Mouse (Mus musculus) bone marrow macrophage, adult 2 months (primary cell): ENCODE data around the gene Ndfip2.

Experiments used
- CTCF ChIP-seq: IDR thresholded peaks from 2 replicates; pipeline ENCODE4 v1.5.1; 2012; ENCODE audit warnings: low read depth, mild to moderate bottlenecking, low read length, moderate library complexity
- POLR2A ChIP-seq: IDR thresholded peaks from 2 replicates; pipeline ENCODE4 v1.6.1; 2012; ENCODE audit warnings: mild to moderate bottlenecking, low read depth, low read length, borderline replicate concordance

DNA sequence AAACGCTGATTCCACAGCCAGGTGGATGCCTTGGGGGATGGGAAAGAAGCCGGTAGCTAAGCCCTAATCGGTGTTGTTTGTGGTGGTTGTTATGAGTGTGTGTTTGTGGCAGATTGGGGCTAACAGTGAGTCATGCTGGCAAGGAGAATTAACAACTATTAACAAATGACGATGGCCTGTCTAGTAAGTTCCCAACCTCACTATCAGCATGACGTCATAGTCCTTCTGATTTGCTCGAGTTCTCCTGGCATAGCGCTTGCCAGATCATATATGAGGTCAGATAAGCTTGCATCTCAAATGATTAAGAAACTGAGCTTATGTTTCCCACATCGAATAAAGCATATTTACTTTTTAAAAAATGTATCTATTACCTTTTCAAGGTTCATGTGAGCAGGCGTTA, 20.6 kb upstream of the Ndfip2 start:
- TF ChIP-seq CTCF = no peak
- no peak for TF ChIP-seq POLR2A
